Mouse (Mus musculus) testis, adult 10 weeks (tissue): ENCODE data around the gene Fam20c. TPM values are rescaled to one million over a fixed set of nuclear protein-coding genes. Genes with fewer than 3 reads are reported as not detected.

Experiments used
- polyA plus RNA-seq: library from polyadenylated mRNA; stranded (reverse); fragments of 350-450 nt; fragmentation: Illumina TruSeq; extraction: RNeasy Lipid Tissue Mini Kit (QIAGEN cat#74804); gene quantifications from one replicate; pipeline ENCODE4 v1.2.3, GENCODE M21; 2014; ENCODE audit warnings: low read depth, low replicate concordance

Fam20c gene
- 0.10 TPM for polyA plus RNA-seq

GRCm38 (mm10) chr5:138754303-138755120 is at the start of gene Fam20c:
Gene Fam20c (plus strand): TSS chr5:138754514.

DNA sequence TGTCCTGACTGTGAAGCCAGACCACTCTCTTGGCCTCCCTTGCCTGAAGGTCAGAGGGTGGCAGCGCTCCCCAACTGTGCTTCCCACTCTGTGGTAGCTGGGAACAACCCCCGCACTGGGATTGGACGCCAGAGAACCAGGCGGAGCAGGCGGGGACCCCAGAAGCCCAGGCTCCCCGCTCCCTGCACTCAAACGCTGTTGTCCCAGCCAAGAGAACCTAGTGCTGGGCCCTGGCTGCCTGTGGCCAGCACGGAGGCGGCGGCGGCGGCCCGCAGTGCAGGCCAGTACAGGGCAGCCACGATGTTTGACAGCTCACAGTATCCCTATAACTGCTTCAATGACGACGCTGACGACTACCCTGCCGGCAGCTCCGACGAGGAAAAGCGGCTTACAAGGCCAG is 65.5 kb downstream of the Fam20c start, which contains the start of gene Gm5294:
TSS of gene Gm5294 (plus strand) at position 301 of the 400 bp plus-strand sequence.

Other genes starting within 250 kb of the Fam20c start
- gene 1700123K08Rik, start 189.8 kb upstream of the Fam20c start, polyA plus RNA-seq: 11.8 TPM
- 15.8 TPM for gene Zfp68, start 134.8 kb upstream of the Fam20c start, polyA plus RNA-seq
- gene A430033K04Rik, start 131.7 kb upstream of the Fam20c start, polyA plus RNA-seq: 1.7 TPM
- not detected for gene Gm5294, start 65.6 kb downstream of the Fam20c start, polyA plus RNA-seq
- 6.2 TPM for gene Pdgfa, start 242.9 kb downstream of the Fam20c start, polyA plus RNA-seq